Mouse (Mus musculus) megakaryocyte, embryonic 14.5 days (primary cell): ENCODE data around the gene Tmpo.

Experiments used
- FLI1 ChIP-seq: IDR thresholded peaks from 2 replicates; pipeline ENCODE4 v1.6.1; 2012; ENCODE audit warnings: low read length, inconsistent platforms, mixed read lengths
- GATA1 ChIP-seq: IDR thresholded peaks from 3 replicates; pipeline ENCODE4 v1.6.1; 2012; ENCODE audit warnings: mixed read lengths, low read length, inconsistent platforms, borderline replicate concordance

- TF ChIP-seq GATA1 = no peak
- TF ChIP-seq FLI1 = no peak
These were observed 49.3 kb upstream of the Tmpo start for GRCm38 (mm10) chr10:91230400-91230799.
